Mouse (Mus musculus) heart, adult 2 months (tissue): ENCODE data around the gene Cdk2ap2. TPM values are rescaled to one million over a fixed set of nuclear protein-coding genes. Genes with fewer than 3 reads are reported as not detected.
"Not testable (repeated sequence)": the region's sequence is repeated elsewhere in the genome, so short reads cannot be mapped to it uniquely, and the experiment has no call there.

ENCODE experiments used
- DNase-seq, 2 experiments: peaks; one replicate each; pipeline ENCODE4 v3.0.0; 2021
- H3K27ac ChIP-seq: fragments of 200-600 bp; 2 replicates; pipeline ENCODE4 v1.8.1; 2022
- H3K27me3 ChIP-seq: fragments of 200-500 bp; 2 replicates; pipeline ENCODE4 v1.6.1; 2012; ENCODE audit warnings: mild to moderate bottlenecking, low read length, inconsistent platforms, mixed read lengths; ENCODE audit not compliant: control insufficient read depth, insufficient read depth
- H3K36me3 ChIP-seq: fragments of 200-500 bp; 2 replicates; pipeline ENCODE4 v1.6.1; 2012; ENCODE audit warnings: low read length, inconsistent platforms; ENCODE audit not compliant: control insufficient read depth, insufficient read depth
- H3K4me1 ChIP-seq: fragments of 200-500 bp; 2 replicates; pipeline ENCODE4 v1.6.1; 2011; ENCODE audit warnings: low read length; ENCODE audit not compliant: control insufficient read depth, insufficient read depth
- H3K4me3 ChIP-seq: fragments of 200-600 bp; 2 replicates; pipeline ENCODE4 v1.8.1; 2022
- H3K79me2 ChIP-seq: fragments of 200-500 bp; replicated peaks from 2 replicates; pipeline ENCODE4 v1.6.1; 2012; ENCODE audit warnings: mild to moderate bottlenecking, inconsistent platforms, low read length, moderate library complexity, mixed read lengths; ENCODE audit not compliant: control insufficient read depth, insufficient read depth
- H3K9ac ChIP-seq: fragments of 200-500 bp; 2 replicates; pipeline ENCODE4 v1.6.1; 2012; ENCODE audit warnings: low read depth, mild to moderate bottlenecking, control low read depth, inconsistent platforms, low read length, mixed read lengths
- CTCF ChIP-seq: fragments of 200-600 bp; IDR thresholded peaks from 2 replicates; pipeline ENCODE4 v1.8.1; 2022; ENCODE audit warnings: antibody characterized with exemption, mild to moderate bottlenecking, moderate library complexity
- EP300 ChIP-seq: fragments of 200-500 bp; IDR thresholded peaks from 2 replicates; pipeline ENCODE4 v1.6.1; 2011; ENCODE audit warnings: low read depth, low read length, control low read depth; ENCODE audit not compliant: insufficient read depth
- POLR2A ChIP-seq: fragments of 200-500 bp; IDR thresholded peaks from 2 replicates; pipeline ENCODE4 v1.6.1; 2011; ENCODE audit warnings: mild to moderate bottlenecking, low read depth, low read length, control low read depth; ENCODE audit not compliant: insufficient read depth
- WGBS: fragments of 180-500 bp; shearing (Covaris S2); methylation state at CpG from one replicate; pipeline ENCODE4 v1.1.7; 2018; 5-methylcytosine and 5-hydroxymethylcytosine counted together
- intact Hi-C: fragments of 180-260 bp; cut with DNase I; formaldehyde crosslinking; loops from one replicate; pipeline ENCODE4 v1.15.1; 2025
- polyA plus RNA-seq: library from polyadenylated mRNA; depleted of rRNA; stranded (reverse); fragments of >200 nt; gene quantifications from 2 replicates; pipeline ENCODE4 v1.2.3, GENCODE M21; 2012
- total RNA-seq, 2 experiments: library from RNA; stranded (reverse); gene quantifications; 2 replicates each; pipeline ENCODE4 v1.2.3; 2021

Gene Cdk2ap2
- total and polyA plus RNA-seq, 3 experiments: 39.9 to 85.3 (median 43.2) TPM

DNA sequence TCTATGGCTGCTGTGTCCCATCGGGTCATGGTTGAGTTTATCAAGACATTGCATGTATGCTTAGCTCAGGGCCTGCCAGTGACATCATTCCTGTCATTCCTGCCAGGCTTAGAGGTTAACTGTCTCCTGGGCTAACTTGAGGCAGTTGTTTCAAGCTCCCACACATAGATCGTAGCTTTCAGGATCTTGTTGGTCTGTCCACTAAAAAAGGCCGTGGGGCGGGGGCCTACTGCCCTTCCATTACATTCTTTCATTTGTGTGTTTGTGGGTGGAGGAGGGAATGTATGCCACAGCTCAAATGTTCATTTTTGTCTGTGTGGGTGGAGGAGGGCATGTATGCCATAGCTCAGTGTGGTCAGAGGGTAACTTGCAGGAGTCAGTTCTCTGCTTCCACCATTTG is 33.1 kb downstream of the Cdk2ap2 start:
- WGBS: 73% methylated on average over 4 of the region's 4 CpGs
- TF ChIP-seq CTCF (no peak), POLR2A (no peak), EP300 (no peak)
- H3K36me3 ChIP-seq: no peaks in the 10 kb centered on the region

DNA sequence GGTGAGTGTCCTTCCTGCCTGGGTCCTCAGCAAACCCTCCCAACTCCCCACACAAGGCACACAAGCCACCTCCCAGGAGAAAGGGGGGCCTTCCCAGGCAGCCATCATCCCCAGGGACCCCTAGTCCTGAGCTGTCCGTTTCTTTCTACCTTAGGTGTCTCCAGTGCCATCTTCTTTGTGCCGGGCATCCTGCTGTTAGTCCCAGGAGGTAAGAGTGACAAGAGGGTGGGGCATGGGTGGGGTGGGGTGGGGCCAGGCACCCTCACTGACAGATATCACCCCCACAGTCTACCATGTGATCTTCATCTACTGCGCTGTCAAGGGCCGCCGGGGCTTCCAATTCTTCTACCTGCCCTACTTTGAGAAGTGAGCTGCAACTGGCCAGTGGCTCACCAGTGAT is 34.1 kb downstream of the Cdk2ap2 start:
- Histone ChIP-seq H3K9ac (no peak overlapping the region), H3K4me3 (no peak overlapping the region), H3K4me1 (peaks cover 2% of the 10 kb centered on the region), H3K36me3 (no peaks in the 10 kb centered on the region), H3K27me3 (no peaks in the 10 kb centered on the region), H3K27ac (no peak overlapping the region), H3K79me2 (peaks cover 2% of the 10 kb centered on the region)
- TF ChIP-seq POLR2A (no peak), EP300 (no peak), CTCF (no peak)
- intact Hi-C loops: no loop called here
- DNase-seq: no peak
- WGBS: 94% methylated on average over 5 of the region's 5 CpGs

More for the DNA sequence above, 33.1 kb downstream of the Cdk2ap2 start:
- Histone ChIP-seq H3K27ac (peak overlapping the region; percentile 6; the same call in 1 of the 2 replicates), H3K4me3 (no peak overlapping the region), H3K4me1 (peaks cover 5% of the 10 kb centered on the region), H3K9ac (no peak overlapping the region), H3K79me2 (peaks cover 2% of the 10 kb centered on the region), H3K27me3 (no peaks in the 10 kb centered on the region)
- no peak for DNase-seq
- intact Hi-C loops: no loop called here

DNA sequence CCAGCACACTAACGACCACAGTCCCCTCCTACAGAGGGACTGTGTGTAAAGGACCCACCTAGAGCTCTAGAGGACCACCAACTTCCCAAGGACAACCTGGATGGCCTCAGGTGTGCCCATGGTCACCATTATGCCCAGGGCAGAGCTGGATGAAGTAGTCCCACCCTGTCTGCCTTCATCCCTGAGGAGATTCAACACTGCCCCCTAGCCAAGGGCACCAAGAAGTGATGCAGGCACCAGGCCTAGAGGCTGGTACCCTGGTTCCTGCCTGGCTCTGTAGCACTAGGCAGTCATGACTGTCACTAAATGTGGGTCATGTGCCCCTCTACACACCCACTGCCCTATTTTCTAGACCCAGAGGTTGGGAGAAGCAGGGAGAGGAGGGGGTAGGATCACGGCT is 34.8 kb downstream of the Cdk2ap2 start:
- Histone ChIP-seq H3K79me2 (no peaks in the 10 kb centered on the region), H3K27ac (no peak overlapping the region), H3K27me3 (no peaks in the 10 kb centered on the region), H3K4me3 (no peak overlapping the region), H3K9ac (no peak overlapping the region), H3K4me1 (no peaks in the 10 kb centered on the region; the same call in 1 of the 2 replicates), H3K36me3 (no peaks in the 10 kb centered on the region)
- intact Hi-C loops: no loop called here
- 91% methylated on average over 2 of the region's 2 CpGs for WGBS
- TF ChIP-seq CTCF (no peak), POLR2A (no peak), EP300 (no peak)
- DNase-seq: no peak

DNA sequence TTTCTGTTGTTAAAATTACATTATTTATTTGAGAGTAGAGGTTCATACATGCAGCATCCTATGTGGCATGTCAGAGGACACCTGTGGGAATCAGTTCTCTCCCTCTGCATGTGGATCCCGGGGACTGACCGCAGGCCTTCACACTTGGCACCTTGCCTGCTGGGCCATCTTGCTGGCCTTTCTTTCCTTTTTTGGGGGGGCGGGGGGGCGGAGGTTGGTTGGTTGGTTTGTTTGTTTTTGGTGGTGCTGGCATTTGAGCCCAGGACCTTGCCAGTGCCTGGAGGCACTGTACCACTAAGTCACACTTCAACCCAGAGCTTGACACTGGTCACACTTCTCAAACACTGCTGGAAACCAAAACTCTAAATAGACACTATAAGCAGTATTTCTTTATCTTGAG is 37.4 kb downstream of the Cdk2ap2 start:
- no peak for DNase-seq
- intact Hi-C loops: no loop called here
- no peak overlapping the region for H3K4me3 ChIP-seq
- H3K36me3 ChIP-seq: no peaks in the 10 kb centered on the region
- no peak overlapping the region for H3K27ac ChIP-seq
- H3K9ac ChIP-seq: no peak overlapping the region
- H3K79me2 ChIP-seq: no peaks in the 10 kb centered on the region
- H3K4me1 ChIP-seq: no peaks in the 10 kb centered on the region
- TF ChIP-seq POLR2A (no peak), CTCF (no peak), EP300 (no peak)
- no peaks in the 10 kb centered on the region for H3K27me3 ChIP-seq
- 72% methylated on average over 4 of the region's 4 CpGs for WGBS

DNA sequence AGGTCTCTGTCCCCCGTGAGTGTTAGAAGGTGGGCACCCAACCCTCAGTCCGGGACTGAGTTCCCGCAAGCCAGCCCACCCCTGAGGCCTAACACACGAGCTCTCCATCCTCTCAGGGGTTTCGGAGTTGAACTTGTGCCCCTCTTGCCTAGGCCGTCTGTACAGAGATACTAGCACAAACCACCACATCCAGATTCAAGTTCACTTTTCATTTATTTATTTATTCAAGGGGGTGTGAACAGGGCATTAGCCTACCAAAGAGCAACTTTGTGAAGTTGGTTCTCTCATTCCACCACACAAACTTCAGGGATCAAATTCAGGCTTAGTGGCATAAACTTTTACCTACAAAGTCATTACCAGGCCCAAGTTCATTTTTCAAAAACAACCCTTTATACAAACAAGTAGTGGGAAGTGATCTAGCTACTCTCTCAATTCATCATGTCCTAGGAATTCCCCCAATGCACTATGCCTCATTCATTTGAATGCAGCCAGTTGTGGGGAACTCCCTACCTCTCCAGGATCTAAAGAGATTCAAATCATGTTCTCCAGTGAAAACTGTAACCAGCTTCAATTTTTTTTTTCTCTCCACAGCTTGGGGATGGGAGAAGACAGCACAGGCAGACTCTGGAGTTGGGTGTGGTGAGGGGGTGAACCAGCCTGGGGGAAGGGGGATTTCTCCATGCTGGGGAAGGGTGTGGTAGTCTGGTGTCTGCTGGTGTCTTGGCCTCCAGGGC is 38.4 kb downstream of the Cdk2ap2 start:
- DNase-seq, H3K9ac ChIP-seq, intact Hi-C loops, H3K4me3 ChIP-seq, H3K4me1 ChIP-seq, H3K36me3 ChIP-seq, H3K27ac ChIP-seq, H3K27me3 ChIP-seq, H3K79me2 ChIP-seq: not testable (repeated sequence)
- WGBS: 86% methylated on average over 6 of the region's 6 CpGs

DNA sequence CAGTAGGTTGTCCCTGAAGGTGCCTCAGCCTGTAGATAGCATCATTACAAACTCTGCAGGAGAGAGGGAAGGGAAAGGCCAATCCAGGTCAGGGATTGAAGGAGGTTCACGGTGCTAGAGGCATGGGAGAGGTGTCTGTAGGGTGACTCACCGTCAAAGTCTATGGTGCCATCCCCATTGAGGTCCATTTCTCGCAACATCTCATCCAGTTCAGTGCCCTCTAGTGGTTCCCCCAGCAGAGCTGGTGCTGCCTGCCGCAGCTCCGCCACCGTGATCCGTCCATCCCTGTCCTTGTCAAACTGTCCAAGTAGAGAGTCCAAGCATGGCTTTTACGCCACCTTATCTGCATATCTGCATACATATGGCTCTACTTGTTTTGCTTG is 39.0 kb downstream of the Cdk2ap2 start:
- H3K27ac ChIP-seq, H3K36me3 ChIP-seq, DNase-seq, H3K9ac ChIP-seq, H3K27me3 ChIP-seq, H3K79me2 ChIP-seq, H3K4me1 ChIP-seq, H3K4me3 ChIP-seq, intact Hi-C loops: not testable (repeated sequence)
- peak; percentile 60 for TF ChIP-seq CTCF
- WGBS: 17% methylated on average over 8 of the region's 8 CpGs
